Mouse (Mus musculus) lung, postnatal 0 days (tissue): ENCODE measurements at regions not wholly inside any gene's neighbourhood (a gene's known extent, or its start where the extent isn't known, plus 50 kb on each side); places are given as distances from the start of the nearest gene placed in this dataset.

Experiments
- ATAC-seq: fragments of 200-750 bp; cut with Nextera tagmentation; 2 replicates; pipeline ENCODE4 v1.8.0; 2017; ENCODE audit warnings: moderate library complexity
- DNase-seq: peaks from one replicate; pipeline ENCODE4 v3.0.0-alpha.2; 2016; ENCODE audit warnings: low spot score
- H3K27ac ChIP-seq: fragments of 300-500 bp; sonication (generic); 2 replicates; pipeline ENCODE4 v1.5.1; 2014; ENCODE audit warnings: antibody characterized with exemption, mild to moderate bottlenecking, low read length, mixed read lengths
- H3K27me3 ChIP-seq: fragments of 300-500 bp; sonication (generic); replicated peaks from 2 replicates; pipeline ENCODE4 v1.6.1; 2014; ENCODE audit warnings: low read length, mixed read lengths; ENCODE audit not compliant: insufficient read depth
- H3K36me3 ChIP-seq: fragments of 300-500 bp; sonication (generic); 2 replicates; pipeline ENCODE4 v1.6.1; 2014; ENCODE audit warnings: low read length, mixed read lengths; ENCODE audit not compliant: insufficient read depth
- H3K4me1 ChIP-seq: fragments of 300-500 bp; sonication (generic); 2 replicates; pipeline ENCODE4 v1.6.1; 2014; ENCODE audit warnings: antibody characterized with exemption, low read depth, low read length, mixed read lengths; ENCODE audit not compliant: insufficient read depth
- H3K4me2 ChIP-seq: fragments of 300-500 bp; sonication (generic); replicated peaks from 2 replicates; pipeline ENCODE4 v1.6.1; 2014; ENCODE audit warnings: low read depth, mild to moderate bottlenecking, low read length, moderate library complexity, mixed read lengths
- H3K4me3 ChIP-seq: fragments of 300-500 bp; sonication (generic); 2 replicates; pipeline ENCODE4 v1.5.1; 2014; ENCODE audit warnings: low read depth, low read length
- H3K9ac ChIP-seq: fragments of 300-500 bp; sonication (generic); replicated peaks from 2 replicates; pipeline ENCODE4 v1.6.1; 2014; ENCODE audit warnings: low read depth, mild to moderate bottlenecking
- H3K9me3 ChIP-seq: fragments of 300-500 bp; sonication (generic); 2 replicates; pipeline ENCODE4 v1.6.1; 2016; ENCODE audit warnings: low read length, mixed read lengths
- CTCF ChIP-seq: IDR thresholded peaks from 2 replicates; pipeline ENCODE4 v1.5.1; 2016; ENCODE audit warnings: antibody characterized with exemption, mild to moderate bottlenecking
- EP300 ChIP-seq: IDR thresholded peaks from 2 replicates; pipeline ENCODE4 v1.6.1; 2016; ENCODE audit warnings: antibody characterized with exemption, mild to moderate bottlenecking, control low read depth
- WGBS: fragments of 180-500 bp; shearing (Covaris S2); extraction: QIAGEN DNeasy Blood & Tissue Kit; methylation state at CpG from one replicate; pipeline ENCODE4 v1.1.7; 2014; 5-methylcytosine and 5-hydroxymethylcytosine counted together

DNA sequence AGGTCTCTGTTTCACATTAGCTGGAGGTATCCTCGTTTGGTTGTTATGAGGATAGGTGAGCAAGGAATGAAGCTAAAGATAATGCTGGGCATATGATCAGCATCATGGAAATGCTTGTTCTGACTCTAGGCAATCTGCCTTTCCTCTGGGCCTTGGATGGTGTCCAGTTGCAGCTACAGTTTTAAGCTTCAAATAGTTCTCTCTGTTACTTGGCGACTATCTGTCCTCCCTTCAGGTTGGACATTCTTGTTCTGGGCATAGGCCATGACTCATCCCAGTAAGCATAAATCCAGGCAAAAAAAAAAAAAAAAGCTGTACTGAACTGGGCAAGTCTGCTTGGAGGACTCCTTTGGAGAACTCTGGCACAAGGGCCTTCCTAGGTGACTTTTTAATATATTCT is 776.9 kb downstream of the Kcnma1 start:
- H3K27me3 ChIP-seq: no peaks in the 10 kb centered on the region
- TF ChIP-seq CTCF: no peak
- TF ChIP-seq EP300: no peak
- no peak overlapping the region for H3K27ac ChIP-seq
- DNase-seq: no peak
- no peak overlapping the region for H3K4me2 ChIP-seq
- WGBS: 74% methylated on average over 2 of the region's 2 CpGs
- no peaks in the 10 kb centered on the region for H3K36me3 ChIP-seq
- H3K4me3 ChIP-seq: no peak overlapping the region
- no peak for ATAC-seq
- no peaks in the 10 kb centered on the region for H3K9me3 ChIP-seq
- H3K4me1 ChIP-seq: no peaks in the 10 kb centered on the region
- H3K9ac ChIP-seq: no peak overlapping the region

DNA sequence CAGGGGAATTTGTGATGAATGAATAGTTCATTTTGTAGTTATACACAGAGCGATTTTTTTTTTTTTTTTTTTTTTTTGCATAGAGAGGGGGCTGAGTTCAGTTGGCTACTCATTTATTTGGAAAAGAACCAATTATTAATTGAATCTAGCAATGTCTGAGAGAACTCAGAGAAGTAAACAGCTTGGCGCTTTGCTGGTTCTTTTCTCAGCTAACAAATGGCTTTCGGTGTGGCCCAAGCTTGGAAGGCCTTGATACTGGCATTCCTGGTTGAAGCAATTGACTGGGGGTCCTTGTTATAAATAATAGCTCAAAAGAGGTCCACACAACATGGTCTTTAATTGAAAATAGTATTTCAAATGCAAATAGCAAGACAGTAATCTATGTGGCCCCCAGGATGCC is 815.6 kb downstream of the Kcnma1 start:
- no peaks in the 10 kb centered on the region for H3K27me3 ChIP-seq
- 60% methylated on average over 3 of the region's 3 CpGs for WGBS
- no peaks in the 10 kb centered on the region for H3K9me3 ChIP-seq
- ATAC-seq (no peak), DNase-seq (no peak)
- TF ChIP-seq CTCF (no peak), EP300 (no peak)
- no peak overlapping the region for H3K4me2 ChIP-seq
- no peak overlapping the region for H3K4me3 ChIP-seq
- no peaks in the 10 kb centered on the region for H3K4me1 ChIP-seq
- H3K36me3 ChIP-seq: no peaks in the 10 kb centered on the region
- H3K9ac ChIP-seq: no peak overlapping the region
- no peak overlapping the region for H3K27ac ChIP-seq

DNA sequence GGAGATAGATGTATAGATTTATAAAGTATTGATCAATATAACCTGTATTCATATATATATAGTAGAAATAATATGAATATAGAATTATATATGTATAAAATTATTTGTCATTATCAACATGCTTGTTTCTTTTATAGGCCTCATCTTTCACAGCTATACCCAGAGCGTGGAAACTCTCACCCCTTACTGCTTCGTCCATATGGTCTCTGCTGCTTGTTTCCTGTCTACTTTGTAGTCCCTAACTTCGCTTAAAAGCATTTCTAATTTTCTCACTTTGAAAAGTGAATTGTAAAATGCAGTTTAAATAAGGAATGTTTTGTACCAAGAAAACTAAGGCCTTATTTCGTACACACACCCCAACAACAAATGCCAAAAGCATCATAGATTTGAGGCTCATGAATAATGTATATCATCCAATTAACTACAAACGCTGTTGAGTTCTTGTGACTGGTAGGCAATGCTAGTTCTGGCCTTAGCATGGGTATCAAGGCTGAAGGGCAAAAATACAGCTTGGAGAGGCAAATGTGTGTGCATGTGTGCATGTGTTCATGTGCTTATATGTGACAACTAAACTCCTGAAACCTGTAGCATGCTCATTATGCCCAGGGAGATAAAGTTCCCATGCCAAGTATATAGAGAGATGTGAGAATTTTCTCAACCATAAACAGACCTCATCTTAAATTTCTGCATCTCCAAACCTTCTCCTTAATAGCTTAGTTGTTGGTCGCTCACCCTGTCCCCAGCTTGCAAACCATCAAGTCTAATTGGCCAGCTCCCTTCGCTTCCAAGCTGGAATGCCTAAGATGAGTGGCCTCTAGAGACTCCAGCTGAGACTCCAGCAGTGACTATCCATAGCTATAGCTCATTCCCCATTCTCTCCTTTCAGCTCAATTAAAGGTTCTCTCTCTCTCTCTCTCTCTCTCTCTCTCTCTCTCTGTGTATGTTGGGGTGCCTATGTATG is 819.4 kb downstream of the Kcnma1 start:
- no peaks in the 10 kb centered on the region for H3K27me3 ChIP-seq
- no peaks in the 10 kb centered on the region for H3K36me3 ChIP-seq
- 81% methylated on average over 7 of the region's 7 CpGs for WGBS
- no peaks in the 10 kb centered on the region for H3K9me3 ChIP-seq
- H3K4me3 ChIP-seq: no peak overlapping the region
- H3K4me2 ChIP-seq: no peak overlapping the region
- H3K4me1 ChIP-seq: no peaks in the 10 kb centered on the region
- H3K9ac ChIP-seq: no peak overlapping the region
- ATAC-seq (no peak), DNase-seq (no peak)
- no peak for TF ChIP-seq EP300
- no peak overlapping the region for H3K27ac ChIP-seq

DNA sequence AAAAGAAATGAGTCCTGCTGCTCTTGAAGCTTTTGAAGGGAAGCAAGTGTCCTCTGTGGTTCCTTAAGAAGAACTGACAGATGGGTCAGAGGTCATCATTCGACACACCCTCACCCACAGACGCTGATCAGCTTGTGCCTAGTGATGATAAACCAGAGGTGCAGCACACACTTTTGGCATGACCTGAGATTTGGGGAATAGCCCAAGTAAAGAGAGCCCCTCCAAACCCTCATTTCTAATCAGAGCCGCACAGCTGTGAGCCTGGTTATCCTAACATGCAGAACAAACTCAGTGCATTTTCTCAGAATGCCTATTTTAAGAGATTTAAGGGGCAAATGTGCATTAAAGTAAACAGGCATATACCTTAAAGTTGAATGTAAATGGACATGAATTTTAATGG is 821.7 kb downstream of the Kcnma1 start:
- no peaks in the 10 kb centered on the region for H3K9me3 ChIP-seq
- H3K4me2 ChIP-seq: no peak overlapping the region
- no peaks in the 10 kb centered on the region for H3K4me1 ChIP-seq
- no peak overlapping the region for H3K4me3 ChIP-seq
- H3K27ac ChIP-seq: no peak overlapping the region
- WGBS: 54% methylated on average over 3 of the region's 3 CpGs
- no peak overlapping the region for H3K9ac ChIP-seq
- ATAC-seq (no peak), DNase-seq (no peak)
- no peaks in the 10 kb centered on the region for H3K36me3 ChIP-seq
- no peaks in the 10 kb centered on the region for H3K27me3 ChIP-seq
- TF ChIP-seq CTCF (no peak), EP300 (no peak)

DNA sequence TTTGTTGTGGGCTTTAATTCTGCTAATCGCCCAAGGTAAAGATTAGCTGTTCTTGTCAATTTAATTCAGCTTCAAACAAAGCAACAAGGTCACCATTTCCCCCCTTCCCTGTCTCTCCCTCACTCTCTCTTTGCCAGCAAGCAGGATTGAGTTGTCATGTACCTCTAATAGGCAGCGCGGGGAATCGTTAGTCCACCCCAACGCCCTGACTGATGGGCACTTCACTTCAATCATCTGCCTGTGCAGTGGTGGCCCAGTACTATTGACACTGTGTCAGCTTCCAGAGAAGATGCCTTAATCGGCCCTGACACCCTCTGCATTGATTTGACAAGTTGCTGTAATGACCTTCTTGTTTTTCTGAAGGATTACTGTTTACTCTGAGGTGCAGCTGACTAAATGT is 828.9 kb downstream of the Kcnma1 start:
- 33% methylated on average over 6 of the region's 6 CpGs for WGBS
- Histone ChIP-seq H3K9ac (no peak overlapping the region), H3K4me2 (no peak overlapping the region), H3K27ac (no peak overlapping the region), H3K4me1 (no peaks in the 10 kb centered on the region), H3K27me3 (no peaks in the 10 kb centered on the region), H3K36me3 (no peaks in the 10 kb centered on the region), H3K4me3 (no peak overlapping the region), H3K9me3 (no peaks in the 10 kb centered on the region)
- TF ChIP-seq EP300 (no peak), CTCF (no peak)
- no peak for DNase-seq
- ATAC-seq: no peak

DNA sequence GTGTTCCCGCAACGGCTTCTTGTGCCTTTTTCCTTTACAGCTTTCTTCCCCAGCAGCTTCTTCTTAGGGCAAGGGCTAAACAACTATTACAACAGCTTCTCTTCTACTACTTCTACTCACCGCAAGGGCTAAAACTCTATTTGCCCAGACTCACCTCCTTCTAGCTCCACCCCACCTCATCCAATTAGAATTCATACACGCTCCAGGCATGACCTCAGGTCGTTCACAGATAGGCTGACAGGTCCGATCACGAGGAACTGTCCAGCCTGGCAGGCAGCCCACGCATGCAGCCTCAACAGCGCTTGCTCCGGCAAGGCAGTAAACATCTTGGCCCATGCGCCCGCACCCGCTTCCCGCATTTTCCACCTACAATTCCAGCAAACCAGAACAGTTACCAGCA is 844.9 kb downstream of the Kcnma1 start:
- Histone ChIP-seq H3K4me3 (no peak overlapping the region), H3K36me3 (no peaks in the 10 kb centered on the region), H3K4me1 (no peaks in the 10 kb centered on the region), H3K27me3 (no peaks in the 10 kb centered on the region), H3K27ac (no peak overlapping the region), H3K9me3 (no peaks in the 10 kb centered on the region), H3K4me2 (no peak overlapping the region), H3K9ac (no peak overlapping the region)
- WGBS: 72% methylated on average over 14 of the region's 14 CpGs
- ATAC-seq: no peak
- no peak for DNase-seq
- TF ChIP-seq CTCF (no peak), EP300 (no peak)
